Comparison of ENCODE assay signal across 9 mouse cellular contexts in genomic region chr16:17802839-17803674, GRCm38 (mm10). TPM values are rescaled to one million over a fixed set of nuclear protein-coding genes. Genes with fewer than 3 reads are reported as not detected.
DNase-seq lines count a peak whose midpoint lies in the region; ATAC-seq lines count a peak whose summit lies in the region.
"Had no signal": no experiment of that assay in that cellular context is flagged by ENCODE, and none has a peak within 500 bp of the region (broad histone marks: within the 10 kb centered on the region; RNA-seq: fewer than 3 reads in every experiment).

No protein-coding gene starts in this region.

- peaks cover 87% of the 10 kb centered on the region for H3K27me3 ChIP-seq in forebrain, embryonic 11.5 days (ENCODE audit: control insufficient read depth, insufficient read depth, low read length)
- peaks cover 100% of the 10 kb centered on the region for H3K27me3 ChIP-seq in liver, embryonic 13.5 days
- H3K27me3 ChIP-seq in neural tube, embryonic 12.5 days (replicated peaks), result peaks cover 91% of the 10 kb centered on the region

- H3K4me2 ChIP-seq in forebrain, embryonic 11.5 days (ENCODE audit: low read depth, low read length, severe bottlenecking), result peak overlapping the region; percentile 42
- H3K4me2 ChIP-seq in liver, embryonic 13.5 days, result peak overlapping the region; percentile 50
- H3K4me2 ChIP-seq in neural tube, embryonic 12.5 days (replicated peaks), result peak overlapping the region; percentile 58

- peak overlapping the region; percentile 24 for H3K4me3 ChIP-seq in forebrain, embryonic 11.5 days (ENCODE audit: low read depth, low read length)
- H3K4me3 ChIP-seq in liver, embryonic 13.5 days (replicated peaks), result peak overlapping the region; percentile 37
- peak overlapping the region; percentile 27 for H3K4me3 ChIP-seq in neural tube, embryonic 12.5 days

- no peaks in the 10 kb centered on the region for H3K9me3 ChIP-seq in forebrain, embryonic 11.5 days (ENCODE audit: control insufficient read depth, low read length)
- no peaks in the 10 kb centered on the region for H3K9me3 ChIP-seq in liver, embryonic 13.5 days (replicated peaks)
- H3K9me3 ChIP-seq in neural tube, embryonic 12.5 days, result no peaks in the 10 kb centered on the region

- DNase-seq in gastrocnemius, postnatal 10 days, result peak; percentile 41
- no peak for DNase-seq in gastrocnemius, postnatal 36 days
- peak; percentile 79 for DNase-seq in adrenal gland, adult 2 months
- peak; percentile 68 for DNase-seq in forebrain, embryonic 11.5 days (ENCODE audit: low spot score)
- peak; percentile 48 for DNase-seq in induced T-regulatory cell, adult 2 months (ENCODE audit: low read depth)
- no peak for DNase-seq in liver, embryonic 13.5 days
- no peak for DNase-seq in adipocyte (ENCODE audit: low spot score)

- H3K9ac ChIP-seq in forebrain, embryonic 11.5 days (ENCODE audit: low read length), result peak overlapping the region; percentile 27
- 0 out of 2 replicates have a peak overlapping the region, but pooled peaks have one; percentile 13 for H3K9ac ChIP-seq in liver, embryonic 13.5 days
- H3K9ac ChIP-seq in neural tube, embryonic 12.5 days, result peak overlapping the region; percentile 13; the same call in 1 of the 2 replicates

- no peaks in the 10 kb centered on the region for H3K36me3 ChIP-seq in forebrain, embryonic 11.5 days (ENCODE audit: control insufficient read depth, insufficient read depth, low read length)
- H3K36me3 ChIP-seq in liver, embryonic 13.5 days, result no peaks in the 10 kb centered on the region
- H3K36me3 ChIP-seq in neural tube, embryonic 12.5 days, result no peaks in the 10 kb centered on the region
- H3K36me3 ChIP-seq: G1E had no signal

- H3K4me1 ChIP-seq in forebrain, embryonic 11.5 days (replicated peaks; ENCODE audit: control insufficient read depth, insufficient read depth, low read length), result peaks cover 36% of the 10 kb centered on the region
- peaks cover 56% of the 10 kb centered on the region for H3K4me1 ChIP-seq in liver, embryonic 13.5 days (replicated peaks)
- H3K4me1 ChIP-seq in neural tube, embryonic 12.5 days, result peaks cover 53% of the 10 kb centered on the region

- H3K27ac ChIP-seq in forebrain, embryonic 11.5 days (ENCODE audit: low read depth, low read length), result no peak overlapping the region
- no peak overlapping the region for H3K27ac ChIP-seq in liver, embryonic 13.5 days
- H3K27ac ChIP-seq in neural tube, embryonic 12.5 days, result no peak overlapping the region

- ATAC-seq in forebrain, embryonic 11.5 days (replicated peaks; ENCODE audit: low FRiP score), result no peak
- no peak for ATAC-seq in liver, embryonic 13.5 days (ENCODE audit: low read depth)
- ATAC-seq in neural tube, embryonic 12.5 days (ENCODE audit: low FRiP score, low read depth), result no peak

- intact Hi-C loops in gastrocnemius, postnatal 36 days (cut with DNase I), result no loop called here

- 2% methylated on average over 83 of the region's 83 CpGs for WGBS in forebrain, embryonic 11.5 days
- WGBS in liver, embryonic 13.5 days (ENCODE audit: insufficient replicate concordance), result 4% methylated on average over 83 of the region's 83 CpGs
- WGBS in neural tube, embryonic 12.5 days, result 2% methylated on average over 83 of the region's 83 CpGs

RNA-seq across cellular contexts. Expression of gene Scarf2, which starts 6.0 kb away (rescaled TPM):
- 10 to 100 TPM; 17.3 to 25.4 TPM for total RNA-seq in gastrocnemius, postnatal 10 days (2021)
- total RNA-seq in gastrocnemius, postnatal 36 days (2021), result 1 to 10 TPM; 3.6 to 4.5 TPM
- 10 to 100 TPM in 1 of 2 experiments, 1 to 10 TPM in 1; 8.4 to 15.9 TPM for total RNA-seq in adrenal gland, adult 2 months (2021)
- polyA plus RNA-seq in adrenal gland, adult 2 months (2012; rRNA removed), result 61.7 and 75.1 TPM in 2 replicates
- 7.4 and 7.9 TPM in 2 replicates for polyA plus RNA-seq in forebrain, embryonic 11.5 days (2014; fragmentation: Nextera tagmentation; extraction: Ambion mirVana)
- 1.0 TPM in 2 replicates for polyA plus RNA-seq in liver, embryonic 13.5 days (2015; fragmentation: Nextera tagmentation; extraction: Ambion mirVana)
- polyA plus RNA-seq in neural tube, embryonic 12.5 days (2016; fragmentation: Nextera tagmentation; extraction: Ambion mirVana), result 13.5 and 13.9 TPM in 2 replicates
- total RNA-seq: G1E had no signal
- polyA plus RNA-seq: G1E had no signal

RNA-seq across cellular contexts. Expression of gene B830017H08Rik, which starts 29.9 kb away (rescaled TPM):
- total RNA-seq in gastrocnemius, postnatal 10 days (2021), result not detected
- not detected for total RNA-seq in gastrocnemius, postnatal 36 days (2021)
- not detected for total RNA-seq in adrenal gland, adult 2 months (2021)
- not detected in 2 replicates for polyA plus RNA-seq in adrenal gland, adult 2 months (2012; rRNA removed)
- not detected in 2 replicates for polyA plus RNA-seq in forebrain, embryonic 11.5 days (2014; fragmentation: Nextera tagmentation; extraction: Ambion mirVana)
- polyA plus RNA-seq in liver, embryonic 13.5 days (2015; fragmentation: Nextera tagmentation; extraction: Ambion mirVana), result not detected in 2 replicates
- polyA plus RNA-seq in neural tube, embryonic 12.5 days (2016; fragmentation: Nextera tagmentation; extraction: Ambion mirVana), result 1.1 and 1.6 TPM in 2 replicates

RNA-seq across cellular contexts. Expression of gene Car15, which starts 35.1 kb away (rescaled TPM):
- total RNA-seq in gastrocnemius, postnatal 10 days (2021), result 1 to 10 TPM; 1.0 to 2.1 TPM
- 1 to 10 TPM in 1 of 2 experiments, under 1 TPM in 1; 0.74 to 1.1 TPM for total RNA-seq in gastrocnemius, postnatal 36 days (2021)
- total RNA-seq in adrenal gland, adult 2 months (2021), result 1 to 10 TPM; 1.7 to 3.8 TPM
- polyA plus RNA-seq in adrenal gland, adult 2 months (2012; rRNA removed), result 5.1 and 5.5 TPM in 2 replicates
- 4.3 and 4.6 TPM in 2 replicates for polyA plus RNA-seq in forebrain, embryonic 11.5 days (2014; fragmentation: Nextera tagmentation; extraction: Ambion mirVana)
- polyA plus RNA-seq in liver, embryonic 13.5 days (2015; fragmentation: Nextera tagmentation; extraction: Ambion mirVana), result 0.54 and 0.59 TPM in 2 replicates
- 3.7 and 4.7 TPM in 2 replicates for polyA plus RNA-seq in neural tube, embryonic 12.5 days (2016; fragmentation: Nextera tagmentation; extraction: Ambion mirVana)

RNA-seq across cellular contexts. Expression of gene Klhl22, which starts 43.6 kb away (rescaled TPM):
- total RNA-seq in gastrocnemius, postnatal 10 days (2021), result 10 to 100 TPM; 22.5 to 28.3 TPM
- total RNA-seq in gastrocnemius, postnatal 36 days (2021), result 10 to 100 TPM; 16.8 to 20.9 TPM
- total RNA-seq in adrenal gland, adult 2 months (2021), result 10 to 100 TPM; 45.5 to 49.8 TPM
- 55.3 and 68.2 TPM in 2 replicates for polyA plus RNA-seq in adrenal gland, adult 2 months (2012; rRNA removed)
- polyA plus RNA-seq in forebrain, embryonic 11.5 days (2014; fragmentation: Nextera tagmentation; extraction: Ambion mirVana), result 54.6 and 57.7 TPM in 2 replicates
- 14.3 TPM in 2 replicates for polyA plus RNA-seq in liver, embryonic 13.5 days (2015; fragmentation: Nextera tagmentation; extraction: Ambion mirVana)
- polyA plus RNA-seq in neural tube, embryonic 12.5 days (2016; fragmentation: Nextera tagmentation; extraction: Ambion mirVana), result 63.6 and 66.6 TPM in 2 replicates
- polyA plus RNA-seq: G1E had no signal

Comparison
In these comparisons a context has a peak if more than half of its experiments do, and no peak if none do; other contexts are left out.
1. DNase-seq: peak in gastrocnemius, postnatal 10 days (single experiment), adrenal gland, adult 2 months (single experiment), forebrain, embryonic 11.5 days (single experiment) and induced T-regulatory cell, adult 2 months (single experiment); none in gastrocnemius, postnatal 36 days (0 of 2), liver, embryonic 13.5 days (single experiment) and adipocyte (single experiment).
2. Peak in every context shown above with its lines, with median percentiles within 50 percentile points of each other: H3K4me2 ChIP-seq, H3K4me3 ChIP-seq and H3K9ac ChIP-seq.